Mouse (Mus musculus) cerebellum, postnatal 4 days (tissue): ENCODE results near the gene Fbxl16.

Experiments
- DNase-seq, 2 experiments: peaks; one replicate each; pipeline ENCODE4 v3.0.0; 2022; ENCODE audit warnings: low spot score in 2 of 2, mixed read lengths in 1 of 2

The Fbxl16 gene

GRCm38 (mm10) chr17:25808789-25809605 lies at the start of gene Fbxl16:
Fbxl16 (plus strand) TSS chr17:25809085.
- peak; percentile 74 to 90 for DNase-seq

- DNase-seq = no peak
Observed at GRCm38 (mm10) chr17:25760148-25760547, 48.7 kb upstream of the Fbxl16 start.

GRCm38 (mm10) chr17:25761561-25761970 lies 47.3 kb upstream of the Fbxl16 start:
- no peak for DNase-seq

GRCm38 (mm10) chr17:25762591-25762990 lies 46.3 kb upstream of the Fbxl16 start:
- DNase-seq = no peak

- DNase-seq = no peak
Observed at GRCm38 (mm10) chr17:25765886-25766285, 43.0 kb upstream of the Fbxl16 start.

GRCm38 (mm10) chr17:25769331-25769730 lies 39.6 kb upstream of the Fbxl16 start:
- no peak for DNase-seq

GRCm38 (mm10) chr17:25773549-25774120 lies 35.2 kb upstream of the Fbxl16 start, which contains the start of gene Narfl:
Narfl (plus strand) TSS chr17:25773776.
- peak; percentile 99 for DNase-seq

GRCm38 (mm10) chr17:25775318-25776062 lies 33.4 kb upstream of the Fbxl16 start:
- DNase-seq = no peak

- no peak for DNase-seq
Observed at GRCm38 (mm10) chr17:25777948-25778347, 30.9 kb upstream of the Fbxl16 start.

GRCm38 (mm10) chr17:25781339-25781738 lies 27.5 kb upstream of the Fbxl16 start:
- peak in 1 of 2 experiments; percentile 20 for DNase-seq

- DNase-seq = no peak
Observed at GRCm38 (mm10) chr17:25783086-25783485, 25.8 kb upstream of the Fbxl16 start.

- DNase-seq = no peak
Observed at GRCm38 (mm10) chr17:25783861-25784574, 24.9 kb upstream of the Fbxl16 start.

- peak; percentile 94 to 96 for DNase-seq
Observed at GRCm38 (mm10) chr17:25785281-25785745, 23.6 kb upstream of the Fbxl16 start, which contains the start of gene Haghl. Haghl (minus strand) TSS chr17:25785673.

- DNase-seq = no peak
Observed at GRCm38 (mm10) chr17:25786280-25786679, 22.6 kb upstream of the Fbxl16 start, which contains the start of gene Ccdc78. Ccdc78 (plus strand) TSS chr17:25786580.

GRCm38 (mm10) chr17:25786781-25787504 lies 21.9 kb upstream of the Fbxl16 start:
- no peak for DNase-seq

GRCm38 (mm10) chr17:25791320-25791842 lies 17.5 kb upstream of the Fbxl16 start:
- no peak for DNase-seq

- DNase-seq = peak; percentile 79 to 90
Observed at GRCm38 (mm10) chr17:25791843-25792527, 16.9 kb upstream of the Fbxl16 start.

- peak in 1 of 2 experiments; percentile 63 for DNase-seq
Observed at GRCm38 (mm10) chr17:25792615-25793014, 16.3 kb upstream of the Fbxl16 start, which contains the start of gene Fam173a. Fam173a (minus strand) TSS chr17:25792901.

GRCm38 (mm10) chr17:25794197-25794596 lies 14.7 kb upstream of the Fbxl16 start:
- DNase-seq = no peak

- no peak for DNase-seq
Observed at GRCm38 (mm10) chr17:25794998-25795397, 13.9 kb upstream of the Fbxl16 start.
